Mouse (Mus musculus): ENCODE data around the gene Tmem238. TPM values are rescaled to one million over a fixed set of nuclear protein-coding genes. Genes with fewer than 3 reads are reported as not detected.
"Not testable (repeated sequence)": the region's sequence is repeated elsewhere in the genome, so short reads cannot be mapped to it uniquely, and the experiment has no call there.

Gene Tmem238
- total and polyA plus RNA-seq, 2 experiments from 2014 or later = 14.6 to 18.2 TPM

DNA sequence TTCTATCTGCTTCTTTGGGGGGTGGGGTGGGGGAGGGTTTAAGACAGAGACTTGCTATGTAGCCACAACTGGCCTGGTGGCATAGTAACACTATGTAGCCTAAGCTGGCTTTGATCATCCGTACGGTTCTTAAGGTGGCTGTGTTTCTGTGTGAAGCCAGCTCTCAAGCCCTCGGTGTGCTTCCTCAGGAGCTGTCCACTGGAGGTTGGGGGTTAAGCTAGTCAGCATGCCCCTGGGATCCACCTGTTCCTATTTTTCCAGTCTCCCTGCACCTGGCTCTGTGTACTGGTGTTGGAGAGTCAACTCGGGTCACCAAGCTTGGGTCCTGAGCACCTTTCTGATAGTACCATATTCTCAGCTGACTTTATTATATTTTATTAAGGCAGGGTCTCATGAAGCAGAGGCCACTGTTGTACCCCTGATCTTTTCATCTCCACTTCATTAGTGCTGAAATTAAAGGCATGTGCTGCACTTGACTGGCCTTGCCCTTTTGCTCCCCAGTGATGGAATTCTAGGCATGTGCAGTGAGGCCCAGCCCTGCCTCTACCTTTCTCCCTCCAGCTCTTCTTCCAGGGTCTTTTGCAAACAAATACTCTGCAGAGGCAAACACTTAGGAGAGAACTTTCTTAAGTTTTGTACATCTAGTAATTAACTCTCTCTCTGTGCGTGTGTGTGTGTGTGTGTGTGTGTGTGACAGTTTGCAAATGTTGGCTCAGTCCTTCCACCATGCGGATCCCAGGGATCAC lies 32.9 kb upstream of the Tmem238 start:
- H3K4me3 ChIP-seq (ENCODE audit: low read depth, low read length) = no peak overlapping the region
- ATAC-seq (ENCODE audit: low FRiP score) (no peak), DNase-seq (ENCODE audit: low spot score) (no peak)
- H3K27ac ChIP-seq (ENCODE audit: low read depth, low read length) = no peak overlapping the region
- no peaks in the 10 kb centered on the region for H3K4me1 ChIP-seq (ENCODE audit: insufficient read depth, low read length)
- H3K9me3 ChIP-seq (ENCODE audit: low read length) = no peaks in the 10 kb centered on the region
- H3K36me3 ChIP-seq (ENCODE audit: insufficient read depth, low read length) = peaks cover 22% of the 10 kb centered on the region
- no peaks in the 10 kb centered on the region for H3K27me3 ChIP-seq (ENCODE audit: insufficient read depth, low read length)
- no peak overlapping the region for H3K4me2 ChIP-seq (ENCODE audit: low read depth, low read length, poor library complexity, severe bottlenecking)
- TF ChIP-seq CTCF (IDR thresholded peaks at IDR 0.05) = no peak
- 69% methylated on average over 6 of the region's 6 CpGs for WGBS
- no peak overlapping the region for H3K9ac ChIP-seq (replicated peaks; ENCODE audit: low read length, poor library complexity, severe bottlenecking)

DNA sequence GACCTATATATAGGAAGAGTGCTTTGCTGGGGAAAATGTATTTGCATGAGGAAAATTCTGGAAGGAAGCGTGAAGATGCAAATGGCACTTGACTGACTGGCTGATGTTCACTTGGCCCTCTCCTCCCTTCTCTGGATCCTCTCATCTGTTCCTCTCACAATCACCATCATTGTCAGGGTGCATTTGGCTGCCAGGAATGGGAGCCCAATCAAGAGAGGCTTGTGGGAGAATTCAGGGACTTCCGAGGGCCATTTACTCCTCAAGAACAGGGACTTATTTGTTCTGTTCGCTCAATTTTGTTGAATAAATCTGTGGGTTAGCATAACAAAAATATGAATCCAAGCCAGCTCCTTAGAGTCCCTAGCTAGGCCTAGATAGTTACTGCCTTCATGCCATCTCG lies 32.2 kb upstream of the Tmem238 start:
- no peak overlapping the region for H3K4me2 ChIP-seq (ENCODE audit: low read depth, low read length, poor library complexity, severe bottlenecking)
- no peaks in the 10 kb centered on the region for H3K4me1 ChIP-seq (ENCODE audit: insufficient read depth, low read length)
- H3K36me3 ChIP-seq (ENCODE audit: insufficient read depth, low read length) = peaks cover 16% of the 10 kb centered on the region
- TF ChIP-seq CTCF (IDR thresholded peaks at IDR 0.05) = no peak
- H3K27ac ChIP-seq (ENCODE audit: low read depth, low read length) = no peak overlapping the region
- no peak overlapping the region for H3K4me3 ChIP-seq (ENCODE audit: low read depth, low read length)
- ATAC-seq (ENCODE audit: low FRiP score) (no peak), DNase-seq (ENCODE audit: low spot score) (peak; percentile 46)
- no peaks in the 10 kb centered on the region for H3K27me3 ChIP-seq (ENCODE audit: insufficient read depth, low read length)
- H3K9me3 ChIP-seq (ENCODE audit: low read length) = no peaks in the 10 kb centered on the region
- WGBS = 77% methylated on average over 4 of the region's 4 CpGs
- no peak overlapping the region for H3K9ac ChIP-seq (replicated peaks; ENCODE audit: low read length, poor library complexity, severe bottlenecking)

DNA sequence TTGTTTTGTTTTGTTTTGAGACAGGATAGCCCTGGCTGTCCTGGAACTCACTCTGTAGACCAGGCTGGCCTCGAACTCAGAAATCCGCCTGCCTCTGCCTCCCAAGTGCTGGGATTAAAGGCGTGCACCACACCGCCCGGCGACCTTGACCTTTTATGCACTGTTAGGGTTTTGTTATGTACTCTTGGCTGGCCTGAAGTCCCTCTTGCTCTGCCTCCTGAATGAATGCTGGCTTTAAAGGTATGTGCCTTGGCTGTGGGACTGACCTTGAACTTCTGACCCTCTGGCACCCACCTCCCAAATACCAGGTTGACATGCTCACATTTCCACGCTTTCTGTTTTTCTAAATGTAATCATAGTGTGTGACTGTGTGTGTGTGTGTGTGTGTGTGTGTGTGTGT lies 31.5 kb upstream of the Tmem238 start:
- H3K4me3 ChIP-seq (ENCODE audit: low read depth, low read length); ATAC-seq (ENCODE audit: low FRiP score); H3K4me1 ChIP-seq (ENCODE audit: insufficient read depth, low read length); H3K4me2 ChIP-seq (ENCODE audit: low read depth, low read length, poor library complexity, severe bottlenecking); DNase-seq (ENCODE audit: low spot score); H3K9me3 ChIP-seq (ENCODE audit: low read length); H3K27me3 ChIP-seq (ENCODE audit: insufficient read depth, low read length); H3K27ac ChIP-seq (ENCODE audit: low read depth, low read length); H3K9ac ChIP-seq (replicated peaks; ENCODE audit: low read length, poor library complexity, severe bottlenecking): not testable (repeated sequence)
- WGBS = 89% methylated on average over 7 of the region's 7 CpGs
- H3K36me3 ChIP-seq (ENCODE audit: insufficient read depth, low read length) = peaks cover 13% of the 10 kb centered on the region; the same call in 1 of the 2 replicates

DNA sequence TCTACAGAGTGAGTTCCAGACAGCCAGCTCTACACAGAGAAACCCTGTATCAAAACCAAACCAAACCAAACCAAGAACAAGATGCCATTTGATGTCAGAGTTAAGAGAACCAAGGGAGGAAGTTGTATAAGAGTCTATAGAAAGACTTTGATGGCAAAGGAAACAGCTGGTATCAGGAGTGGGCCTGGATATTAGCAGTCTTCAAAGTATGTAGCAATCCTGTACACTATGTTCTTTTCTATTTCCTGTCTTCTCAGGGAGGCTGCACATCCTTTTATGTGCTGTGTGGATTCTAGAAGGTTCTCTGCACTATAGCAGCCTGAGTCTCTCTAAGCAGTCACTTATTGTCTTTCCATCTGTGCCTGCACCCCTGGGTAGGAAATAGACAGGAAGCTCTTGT lies 27.1 kb upstream of the Tmem238 start:
- Histone ChIP-seq H3K9ac (replicated peaks; ENCODE audit: low read length, poor library complexity, severe bottlenecking) (no peak overlapping the region), H3K27me3 (ENCODE audit: insufficient read depth, low read length) (no peaks in the 10 kb centered on the region), H3K36me3 (ENCODE audit: insufficient read depth, low read length) (peaks cover under 1% of the 10 kb centered on the region; the same call in 1 of the 2 replicates), H3K9me3 (ENCODE audit: low read length) (no peaks in the 10 kb centered on the region), H3K4me2 (ENCODE audit: low read depth, low read length, poor library complexity, severe bottlenecking) (no peak overlapping the region), H3K4me1 (ENCODE audit: insufficient read depth, low read length) (peaks cover 5% of the 10 kb centered on the region; the same call in 1 of the 2 replicates), H3K4me3 (ENCODE audit: low read depth, low read length) (no peak overlapping the region), H3K27ac (ENCODE audit: low read depth, low read length) (no peak overlapping the region)
- DNase-seq (ENCODE audit: low spot score) (no peak), ATAC-seq (ENCODE audit: low FRiP score) (no peak)
- no peak for TF ChIP-seq CTCF (IDR thresholded peaks at IDR 0.05)

DNA sequence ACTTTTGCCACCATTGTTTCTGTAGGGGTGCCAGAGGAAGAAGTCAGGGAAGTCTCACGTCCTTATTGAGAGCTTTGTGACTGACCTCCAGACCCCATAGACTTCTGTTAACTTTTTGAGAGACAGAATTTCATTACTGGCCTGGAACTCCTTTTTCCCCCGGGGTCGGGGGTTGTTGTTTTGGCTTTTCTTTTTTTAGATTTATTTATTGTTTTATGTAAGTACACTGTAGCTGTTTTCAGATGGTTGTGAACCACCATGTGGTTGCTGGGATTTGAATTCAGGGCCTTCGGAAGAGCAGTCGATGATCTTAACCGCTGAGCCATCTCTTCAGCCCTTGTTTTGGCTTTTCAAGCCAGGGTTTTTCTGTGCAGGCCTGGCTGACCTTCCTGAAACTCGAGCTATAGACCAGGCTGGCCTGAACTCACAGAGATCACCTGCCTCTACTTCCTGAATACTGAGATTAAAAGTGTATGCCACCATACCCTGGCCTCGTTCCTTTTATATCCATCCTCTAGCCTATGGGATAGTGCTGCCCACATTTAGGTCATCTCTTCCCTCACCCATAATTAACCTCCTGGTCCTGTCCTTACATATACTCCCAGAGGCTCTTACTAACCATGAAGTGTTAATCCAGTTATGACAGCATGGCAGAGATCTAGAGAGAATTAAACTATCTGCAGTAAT lies 23.8 kb upstream of the Tmem238 start:
- Histone ChIP-seq H3K4me3 (ENCODE audit: low read depth, low read length) (peak overlapping the region; percentile 94), H3K27ac (ENCODE audit: low read depth, low read length) (peak overlapping the region; percentile 85), H3K27me3 (ENCODE audit: insufficient read depth, low read length) (no peaks in the 10 kb centered on the region), H3K36me3 (ENCODE audit: insufficient read depth, low read length) (no peaks in the 10 kb centered on the region), H3K9ac (replicated peaks; ENCODE audit: low read length, poor library complexity, severe bottlenecking) (peak overlapping the region; percentile 46; the same call in 1 of the 2 replicates), H3K9me3 (ENCODE audit: low read length) (no peaks in the 10 kb centered on the region), H3K4me1 (ENCODE audit: insufficient read depth, low read length) (peaks cover 8% of the 10 kb centered on the region; the same call in 1 of the 2 replicates), H3K4me2 (ENCODE audit: low read depth, low read length, poor library complexity, severe bottlenecking) (peak overlapping the region; percentile 73)
- no peak for DNase-seq (ENCODE audit: low spot score)
- no peak for ATAC-seq (ENCODE audit: low FRiP score)
- no peak for TF ChIP-seq CTCF (IDR thresholded peaks at IDR 0.05)
- 24% methylated on average over 8 of the region's 8 CpGs for WGBS
